Mouse (Mus musculus): ENCODE results near the gene Tmc8.
A peak's percentile ranks its signal among the peaks of the same experiment; 100 is the strongest.

Gene Tmc8

GRCm38 (mm10) chr11:117781993-117782704 lies at the start of gene Tmc8, which contains the start of gene Tmc6:
Gene Tmc8, plus strand, starts transcription at chr11:117782076.
Gene Tmc6, minus strand, starts transcription at chr11:117782198.
- DNase-seq (ENCODE audit: low spot score in 2 of 2): no peak

GRCm38 (mm10) chr11:117736037-117736689 lies 45.7 kb upstream of the Tmc8 start:
- no peak for DNase-seq (ENCODE audit: low spot score in 2 of 2)

- DNase-seq (ENCODE audit: low spot score in 2 of 2): no peak
Measured at GRCm38 (mm10) chr11:117738123-117738522, 43.8 kb upstream of the Tmc8 start.

GRCm38 (mm10) chr11:117741128-117741527 lies 40.7 kb upstream of the Tmc8 start:
- no peak for DNase-seq (ENCODE audit: low spot score in 2 of 2)

GRCm38 (mm10) chr11:117742243-117742642 lies 39.6 kb upstream of the Tmc8 start:
- DNase-seq (ENCODE audit: low spot score in 2 of 2): no peak

- DNase-seq (ENCODE audit: low spot score in 2 of 2): no peak
Measured at GRCm38 (mm10) chr11:117742715-117743114, 39.2 kb upstream of the Tmc8 start.

GRCm38 (mm10) chr11:117743454-117744030 lies 38.3 kb upstream of the Tmc8 start:
- no peak for DNase-seq (ENCODE audit: low spot score in 2 of 2)

- no peak for DNase-seq (ENCODE audit: low spot score in 2 of 2)
Measured at GRCm38 (mm10) chr11:117748628-117749027, 33.2 kb upstream of the Tmc8 start.

- peak; percentile 63 to 82 for DNase-seq (ENCODE audit: low spot score in 2 of 2)
Measured at GRCm38 (mm10) chr11:117749414-117749813, 32.5 kb upstream of the Tmc8 start.

GRCm38 (mm10) chr11:117751544-117751943 lies 30.3 kb upstream of the Tmc8 start:
- DNase-seq (ENCODE audit: low spot score in 2 of 2): no peak

- DNase-seq (ENCODE audit: low spot score in 2 of 2): no peak
Measured at GRCm38 (mm10) chr11:117755891-117756290, 26.0 kb upstream of the Tmc8 start.

GRCm38 (mm10) chr11:117759267-117759666 lies 22.6 kb upstream of the Tmc8 start:
- no peak for DNase-seq (ENCODE audit: low spot score in 2 of 2)

- no peak for DNase-seq (ENCODE audit: low spot score in 2 of 2)
Measured at GRCm38 (mm10) chr11:117760374-117761119, 21.3 kb upstream of the Tmc8 start.

GRCm38 (mm10) chr11:117761801-117762200 lies 20.1 kb upstream of the Tmc8 start:
- DNase-seq (ENCODE audit: low spot score in 2 of 2): no peak

- no peak for DNase-seq (ENCODE audit: low spot score in 2 of 2)
Measured at GRCm38 (mm10) chr11:117762246-117762645, 19.6 kb upstream of the Tmc8 start.

- no peak for DNase-seq (ENCODE audit: low spot score in 2 of 2)
Measured at GRCm38 (mm10) chr11:117764319-117764718, 17.6 kb upstream of the Tmc8 start.

- DNase-seq (ENCODE audit: low spot score in 2 of 2): no peak
Measured at GRCm38 (mm10) chr11:117765361-117765760, 16.5 kb upstream of the Tmc8 start.

- DNase-seq (ENCODE audit: low spot score in 2 of 2): peak in 1 of 2 experiments; percentile 62
Measured at GRCm38 (mm10) chr11:117766275-117766674, 15.6 kb upstream of the Tmc8 start.

- DNase-seq (ENCODE audit: low spot score in 2 of 2): no peak
Measured at GRCm38 (mm10) chr11:117768725-117769682, 12.9 kb upstream of the Tmc8 start.

- no peak for DNase-seq (ENCODE audit: low spot score in 2 of 2)
Measured at GRCm38 (mm10) chr11:117769683-117770047, 12.2 kb upstream of the Tmc8 start.

GRCm38 (mm10) chr11:117770407-117770806 lies 11.5 kb upstream of the Tmc8 start:
- DNase-seq (ENCODE audit: low spot score in 2 of 2): no peak
